In the genomic region with DNA sequence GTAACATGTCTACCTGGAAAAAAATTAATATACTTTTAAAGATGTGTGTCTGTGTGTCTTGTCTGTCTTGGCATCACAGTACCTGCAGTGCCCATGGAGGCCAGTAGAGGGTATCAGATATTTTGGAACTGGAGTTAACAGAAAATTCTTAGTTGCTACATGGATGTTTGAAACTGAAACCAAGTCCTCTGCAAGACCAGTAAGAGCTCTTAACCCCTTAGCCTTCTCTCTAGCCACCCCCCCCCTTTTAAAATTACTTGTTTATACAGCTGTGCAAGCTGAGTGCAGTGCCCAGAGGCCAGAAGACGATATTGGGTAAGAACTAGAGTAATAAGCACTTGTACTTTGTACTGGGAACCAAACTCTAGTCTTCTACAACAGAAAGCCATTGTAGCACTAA, we compare ENCODE assay signal across 10 mouse cellular contexts. TPM values are rescaled to one million over a fixed set of nuclear protein-coding genes. Genes with fewer than 3 reads are reported as not detected.
DNase-seq lines count a peak whose midpoint lies in the region; ATAC-seq lines count a peak whose summit lies in the region.
"Had no signal": no experiment of that assay in that cellular context is flagged by ENCODE, and none has a peak within 500 bp of the region (broad histone marks: within the 10 kb centered on the region; RNA-seq: fewer than 3 reads in every experiment).

No protein-coding gene starts in this region.

- H3K4me2 ChIP-seq in intestine, embryonic 16.5 days (ENCODE audit: low read depth, low read length) = peak overlapping the region; percentile 24; the same call in 1 of the 2 replicates
- peak overlapping the region; percentile 41; the same call in 1 of the 2 replicates for H3K4me2 ChIP-seq in liver, embryonic 15.5 days
- H3K4me2 ChIP-seq: heart, embryonic 15.5 days; stomach, embryonic 15.5 days had no signal

- H3K4me3 ChIP-seq in intestine, embryonic 16.5 days (ENCODE audit: low read length) = no peak overlapping the region
- H3K4me3 ChIP-seq in liver, embryonic 15.5 days (replicated peaks) = no peak overlapping the region
- H3K4me3 ChIP-seq: heart, embryonic 15.5 days; stomach, embryonic 15.5 days had no signal

- peaks cover 8% of the 10 kb centered on the region for H3K4me1 ChIP-seq in intestine, embryonic 16.5 days (ENCODE audit: control insufficient read depth, insufficient read depth, low read length)
- H3K4me1 ChIP-seq in liver, embryonic 15.5 days (replicated peaks) = peaks cover 38% of the 10 kb centered on the region

- H3K9me3 ChIP-seq in intestine, embryonic 16.5 days (ENCODE audit: control insufficient read depth, low read length) = no peaks in the 10 kb centered on the region
- no peaks in the 10 kb centered on the region for H3K9me3 ChIP-seq in liver, embryonic 15.5 days (replicated peaks)
- H3K9me3 ChIP-seq: heart, embryonic 15.5 days; stomach, embryonic 15.5 days had no signal

- ATAC-seq in intestine, embryonic 16.5 days = peak; percentile 68
- no peak for ATAC-seq in liver, embryonic 15.5 days (ENCODE audit: insufficient read depth)

- H3K36me3 ChIP-seq in intestine, embryonic 16.5 days (ENCODE audit: control insufficient read depth, insufficient read depth, low read length) = peaks cover 6% of the 10 kb centered on the region
- H3K36me3 ChIP-seq in liver, embryonic 15.5 days (replicated peaks) = peaks cover 27% of the 10 kb centered on the region

- WGBS in intestine, embryonic 16.5 days = 24% methylated on average over 1 of the region's 1 CpGs
- WGBS in liver, embryonic 15.5 days (ENCODE audit: insufficient replicate concordance) = 65% methylated on average over 1 of the region's 1 CpGs

- no peak overlapping the region; the same call in 1 of the 2 replicates for H3K27ac ChIP-seq in intestine, embryonic 16.5 days (ENCODE audit: low read length)
- no peak overlapping the region; the same call in 1 of the 2 replicates for H3K27ac ChIP-seq in liver, embryonic 15.5 days (replicated peaks)
- H3K27ac ChIP-seq: heart, embryonic 15.5 days; stomach, embryonic 15.5 days had no signal

- peak; percentile 72 for DNase-seq in urinary bladder, postnatal 14 days (ENCODE audit: low spot score)
- DNase-seq in urinary bladder, postnatal 10 days (ENCODE audit: low spot score) = no peak
- DNase-seq in adrenal gland, postnatal 36 days = peak; percentile 67 to 73
- DNase-seq in fat pad, adult 2 months (ENCODE audit: extremely low read depth, low read depth, low spot score) = peak; percentile 62
- peak; percentile 70 for DNase-seq in retina, postnatal 1 day
- peak; percentile 84 for DNase-seq in thymus, postnatal 4 days

- H3K27me3 ChIP-seq in intestine, embryonic 16.5 days (replicated peaks; ENCODE audit: control insufficient read depth, insufficient read depth, low read length) = no peaks in the 10 kb centered on the region
- H3K27me3 ChIP-seq in liver, embryonic 15.5 days = no peaks in the 10 kb centered on the region
- H3K27me3 ChIP-seq: heart, embryonic 15.5 days; stomach, embryonic 15.5 days had no signal

- no peak overlapping the region for H3K9ac ChIP-seq in intestine, embryonic 16.5 days (ENCODE audit: low read depth, low read length)
- H3K9ac ChIP-seq in liver, embryonic 15.5 days = peak overlapping the region; percentile 1; the same call in 1 of the 2 replicates
- H3K9ac ChIP-seq: heart, embryonic 15.5 days; stomach, embryonic 15.5 days had no signal

RNA-seq across cellular contexts. Expression of gene Rps13, which starts 2.2 kb away (rescaled TPM):
- 100 to 1,000 TPM; 438 to 440 TPM for total RNA-seq in adrenal gland, postnatal 36 days (2021)
- 744 and 753 TPM in 2 replicates for polyA plus RNA-seq in intestine, embryonic 16.5 days (2015; fragmentation: Nextera tagmentation; extraction: Ambion mirVana)
- 411 and 421 TPM in 2 replicates for polyA plus RNA-seq in liver, embryonic 15.5 days (2015; fragmentation: Nextera tagmentation; extraction: Ambion mirVana)

RNA-seq across cellular contexts. Expression of gene Plekha7, which starts 28.1 kb away (rescaled TPM):
- 10 to 100 TPM; 13.8 to 14.6 TPM for total RNA-seq in adrenal gland, postnatal 36 days (2021)
- 18.7 and 24.3 TPM in 2 replicates for polyA plus RNA-seq in intestine, embryonic 16.5 days (2015; fragmentation: Nextera tagmentation; extraction: Ambion mirVana)
- 3.4 and 3.7 TPM in 2 replicates for polyA plus RNA-seq in liver, embryonic 15.5 days (2015; fragmentation: Nextera tagmentation; extraction: Ambion mirVana)
